Mouse (Mus musculus): ENCODE measurements around the gene 1700001C19Rik.
A peak's percentile ranks its signal among the peaks of the same experiment; 100 is the strongest.

DNA sequence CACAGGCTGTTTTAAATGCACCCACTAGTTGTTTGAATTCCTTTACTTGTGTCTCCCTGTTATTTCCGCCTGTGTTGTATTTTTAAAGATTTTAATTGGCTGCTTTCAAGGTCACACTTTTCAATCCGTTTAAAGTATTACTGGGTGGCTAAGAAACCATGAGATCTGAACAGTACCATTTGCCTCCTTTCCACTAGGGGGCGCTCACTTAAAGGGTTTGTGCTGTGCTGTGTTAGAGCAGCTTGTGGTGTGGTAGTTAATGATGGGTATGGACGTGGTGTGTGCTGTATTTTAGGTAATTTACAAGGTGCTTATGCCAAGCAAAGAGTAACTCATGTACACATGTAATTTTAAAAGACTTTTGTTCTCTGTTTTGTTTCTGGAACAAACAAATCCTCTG is 65.7 kb downstream of the 1700001C19Rik start:
- TF ChIP-seq EP300 (optimal IDR thresholded peaks at IDR 0.05) (no peak), CTCF (IDR thresholded peaks at IDR 0.05; ENCODE audit: low read depth) (peak; percentile 94)
